Mouse (Mus musculus): ENCODE measurements around the gene Ntrk3.

DNA sequence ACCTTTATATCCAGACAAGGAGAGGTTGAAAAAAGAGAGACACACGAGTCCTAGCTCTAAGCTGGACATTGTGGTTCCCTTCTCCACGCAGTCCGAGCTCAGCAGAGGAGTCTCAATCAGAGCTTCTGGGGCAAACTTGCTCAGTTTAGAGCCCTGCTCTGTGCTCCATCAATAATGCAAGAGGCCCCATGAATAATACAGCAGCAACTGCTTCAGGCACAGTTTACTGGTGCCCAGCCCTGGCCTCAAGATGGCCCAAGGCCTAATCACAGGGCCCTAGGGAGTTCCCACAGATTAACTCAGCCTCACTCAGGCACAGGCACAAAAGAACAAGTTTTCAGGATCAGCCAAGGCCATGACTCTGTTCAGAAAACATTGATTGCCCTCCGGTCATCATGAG is 266.1 kb downstream of the Ntrk3 start:
- no peak for TF ChIP-seq CTCF (IDR thresholded peaks at IDR 0.05; ENCODE audit: borderline replicate concordance, insufficient read depth, low read depth, low read length)
- TF ChIP-seq POLR2A (IDR thresholded peaks at IDR 0.05; ENCODE audit: borderline replicate concordance, insufficient read depth, low read length): no peak

Measured in cerebellum, adult 2 months (tissue).